Mouse (Mus musculus) kidney, embryonic 14.5 days (tissue): ENCODE data around the gene Adcy6. TPM values are rescaled to one million over a fixed set of nuclear protein-coding genes. Genes with fewer than 3 reads are reported as not detected.

Source experiments
- ATAC-seq: fragments of 200-750 bp; cut with Nextera tagmentation; 2 replicates; pipeline ENCODE4 v1.8.0; 2017; ENCODE audit warnings: moderate number of reproducible peaks, mild to moderate bottlenecking, moderate TSS enrichment, moderate library complexity; ENCODE audit not compliant: low FRiP score, low TSS enrichment
- H3K27ac ChIP-seq: fragments of 300-500 bp; sonication (generic); 2 replicates; pipeline ENCODE4 v1.5.1; 2014; ENCODE audit warnings: low read depth, mild to moderate bottlenecking, low read length, moderate library complexity, mixed read lengths
- H3K27me3 ChIP-seq: fragments of 300-500 bp; sonication (generic); 2 replicates; pipeline ENCODE4 v1.6.1; 2014; ENCODE audit warnings: mild to moderate bottlenecking, low read length; ENCODE audit not compliant: control insufficient read depth, insufficient read depth
- H3K36me3 ChIP-seq: fragments of 300-500 bp; sonication (generic); 2 replicates; pipeline ENCODE4 v1.6.1; 2014; ENCODE audit warnings: low read length, mixed read lengths; ENCODE audit not compliant: control insufficient read depth, insufficient read depth
- H3K4me1 ChIP-seq: fragments of 300-500 bp; sonication (generic); 2 replicates; pipeline ENCODE4 v1.6.1; 2014; ENCODE audit warnings: low read length, mixed read lengths; ENCODE audit not compliant: control insufficient read depth, insufficient read depth
- H3K4me2 ChIP-seq: fragments of 300-500 bp; sonication (generic); replicated peaks from 2 replicates; pipeline ENCODE4 v1.6.1; 2014; ENCODE audit warnings: low read depth, mild to moderate bottlenecking, low read length
- H3K4me3 ChIP-seq: fragments of 300-500 bp; sonication (generic); 2 replicates; pipeline ENCODE4 v1.5.1; 2014; ENCODE audit warnings: mild to moderate bottlenecking, low read length
- H3K9ac ChIP-seq: fragments of 300-500 bp; sonication (generic); 2 replicates; pipeline ENCODE4 v1.6.1; 2014; ENCODE audit warnings: low read depth, mild to moderate bottlenecking, low read length, moderate library complexity
- H3K9me3 ChIP-seq: fragments of 300-500 bp; sonication (generic); 2 replicates; pipeline ENCODE4 v1.6.1; 2016; ENCODE audit warnings: low read length; ENCODE audit not compliant: control insufficient read depth
- WGBS: fragments of 180-500 bp; shearing (Covaris S2); extraction: QIAGEN DNeasy Blood & Tissue Kit; methylation state at CpG from one replicate; pipeline ENCODE4 v1.1.7; 2014; 5-methylcytosine and 5-hydroxymethylcytosine counted together
- polyA plus RNA-seq: library from polyadenylated mRNA; unstranded; fragments of >200 nt; fragmentation: Nextera tagmentation; extraction: Ambion mirVana; gene quantifications from 2 replicates; pipeline ENCODE4 v1.2.1, GENCODE M21; 2014

Gene Adcy6
- polyA plus RNA-seq, 1 experiment from 2014 or later: 26.2 TPM

DNA sequence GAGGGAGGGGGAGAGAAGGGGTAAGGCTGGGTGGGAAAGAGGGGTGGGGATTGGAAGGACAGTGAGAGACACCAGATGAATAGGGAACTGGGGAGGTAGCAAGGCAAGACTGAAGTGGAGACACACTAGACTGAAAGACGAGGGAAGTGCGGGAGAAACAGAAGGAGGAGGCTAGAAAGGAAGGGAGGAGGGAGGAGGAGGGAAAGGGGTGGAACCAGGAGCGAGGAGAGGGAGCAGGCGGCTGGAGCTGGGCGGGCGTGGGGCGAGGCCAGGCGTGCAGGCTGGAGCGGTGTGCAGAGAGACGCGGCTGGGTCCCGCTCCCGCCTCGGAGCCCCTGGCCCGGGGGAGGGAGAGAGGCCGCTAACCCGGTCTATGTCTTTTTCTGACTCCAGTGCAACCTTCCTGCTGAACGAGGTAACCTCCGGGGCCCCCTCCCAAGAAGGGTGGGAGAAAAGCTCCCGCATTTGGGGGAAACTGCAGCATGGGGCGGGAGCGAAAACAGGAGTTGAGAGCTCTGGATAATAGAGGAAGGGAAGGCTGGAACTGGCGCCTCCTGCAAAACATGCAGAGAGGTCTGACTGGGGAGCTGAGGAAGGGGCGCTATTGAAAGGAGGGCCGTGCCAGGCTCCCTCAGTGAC is 22.4 kb upstream of the Adcy6 start:
- Histone ChIP-seq H3K27ac (peak overlapping the region; percentile 75), H3K9ac (peak overlapping the region; percentile 63), H3K27me3 (peaks cover 7% of the 10 kb centered on the region; the same call in 1 of the 2 replicates), H3K4me1 (peaks cover 51% of the 10 kb centered on the region), H3K9me3 (no peaks in the 10 kb centered on the region), H3K36me3 (no peaks in the 10 kb centered on the region), H3K4me2 (peak overlapping the region; percentile 95), H3K4me3 (peak overlapping the region; percentile 92)
- WGBS: under 1% methylated on average over 24 of the region's 25 CpGs
- ATAC-seq: peak; percentile 68

DNA sequence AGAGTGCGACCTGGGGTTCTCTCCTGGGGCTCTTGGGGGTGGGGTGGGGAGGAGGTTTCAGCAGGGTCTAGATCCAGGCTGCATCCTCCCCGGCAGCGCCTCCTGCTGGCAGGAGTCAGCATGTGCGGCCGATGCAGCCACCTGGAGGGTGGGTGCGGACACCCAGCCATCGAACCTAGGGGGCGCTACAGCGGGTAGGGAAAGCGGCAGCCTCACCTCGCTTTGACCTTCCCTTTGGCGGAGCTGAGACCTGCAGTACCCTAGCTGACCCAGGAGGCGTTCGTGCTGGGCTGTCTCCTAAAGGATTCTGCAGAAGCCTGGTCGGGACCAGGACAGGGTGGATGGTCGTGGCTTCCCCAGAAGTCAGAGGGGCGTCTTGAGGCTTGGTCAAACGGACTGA is 21.6 kb upstream of the Adcy6 start:
- Histone ChIP-seq H3K4me3 (peak overlapping the region; percentile 92), H3K9me3 (no peaks in the 10 kb centered on the region), H3K4me1 (peaks cover 56% of the 10 kb centered on the region), H3K27ac (no peak overlapping the region), H3K9ac (peak overlapping the region; percentile 63; the same call in 1 of the 2 replicates), H3K4me2 (peak overlapping the region; percentile 95), H3K27me3 (peaks cover 7% of the 10 kb centered on the region; the same call in 1 of the 2 replicates), H3K36me3 (no peaks in the 10 kb centered on the region)
- peak; percentile 24 for ATAC-seq
- 0% methylated on average over 18 of the region's 18 CpGs for WGBS

DNA sequence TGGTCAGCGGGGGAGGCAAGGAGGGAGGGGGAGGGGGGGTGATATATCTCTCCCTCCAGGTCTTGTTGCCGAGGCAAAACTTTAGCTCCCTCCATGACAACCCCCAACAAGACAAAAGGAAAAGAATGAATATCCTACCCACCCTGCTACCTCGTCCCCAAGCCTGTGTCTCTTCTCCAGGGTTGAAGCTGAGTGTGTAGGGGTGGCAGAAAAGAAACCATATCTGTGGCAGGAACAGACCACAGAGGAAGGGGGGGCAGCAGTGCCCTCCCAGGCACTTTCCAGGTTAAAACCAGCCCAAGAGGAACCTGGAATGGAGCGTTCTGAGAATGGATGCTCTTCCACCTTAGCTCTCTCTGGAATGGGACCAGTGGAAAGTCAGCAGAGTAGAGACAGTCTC is 20.7 kb upstream of the Adcy6 start, which contains the start of gene Cacnb3:
Gene Cacnb3 (plus strand): TSS at position 301 of the 400 bp plus-strand sequence.
- H3K4me3 ChIP-seq: peak within 1 kb of the TSS; percentile 92
- peaks cover 54% of the 10 kb centered on the region for H3K4me1 ChIP-seq
- H3K27me3 ChIP-seq: peaks cover 7% of the 10 kb centered on the region; the same call in 1 of the 2 replicates
- H3K27ac ChIP-seq: no peak within 1 kb of the TSS
- peak within 1 kb of the TSS; percentile 63; the same call in 1 of the 2 replicates for H3K9ac ChIP-seq
- H3K36me3 ChIP-seq: no peaks in the 10 kb centered on the region
- no peak for ATAC-seq
- peak within 1 kb of the TSS; percentile 95 for H3K4me2 ChIP-seq
- H3K9me3 ChIP-seq: no peaks in the 10 kb centered on the region
- WGBS: 29% methylated on average over 4 of the region's 4 CpGs

DNA sequence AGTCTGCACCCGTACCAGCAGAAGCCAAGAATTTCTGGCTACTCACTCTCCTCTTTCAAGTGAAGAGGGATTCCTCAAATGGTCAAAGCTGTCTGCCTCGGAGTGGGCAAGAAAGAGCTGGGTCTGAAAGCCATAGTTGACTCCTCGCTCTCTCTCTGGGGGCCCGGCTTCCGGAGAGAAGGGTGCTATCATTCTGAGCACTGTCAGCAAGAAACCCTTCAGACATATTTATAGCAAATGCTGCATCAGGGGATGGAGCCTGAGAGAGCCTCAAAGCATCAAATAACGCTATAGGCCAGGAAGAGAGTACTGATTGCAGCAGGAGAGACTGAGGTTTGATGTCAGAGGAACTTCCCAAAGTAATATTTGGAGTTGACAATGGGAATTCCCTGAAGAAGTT is 19.6 kb upstream of the Adcy6 start:
- peaks cover 49% of the 10 kb centered on the region for H3K4me1 ChIP-seq
- 16% methylated on average over 6 of the region's 6 CpGs for WGBS
- no peaks in the 10 kb centered on the region for H3K36me3 ChIP-seq
- peaks cover 7% of the 10 kb centered on the region; the same call in 1 of the 2 replicates for H3K27me3 ChIP-seq
- peak overlapping the region; percentile 20; the same call in 1 of the 2 replicates for H3K27ac ChIP-seq
- H3K4me2 ChIP-seq: no peak overlapping the region; the same call in 1 of the 2 replicates
- H3K9me3 ChIP-seq: no peaks in the 10 kb centered on the region
- no peak overlapping the region for H3K4me3 ChIP-seq
- 0 out of 2 replicates have a peak overlapping the region, but pooled peaks have one; percentile 31 for H3K9ac ChIP-seq
- ATAC-seq: no peak

DNA sequence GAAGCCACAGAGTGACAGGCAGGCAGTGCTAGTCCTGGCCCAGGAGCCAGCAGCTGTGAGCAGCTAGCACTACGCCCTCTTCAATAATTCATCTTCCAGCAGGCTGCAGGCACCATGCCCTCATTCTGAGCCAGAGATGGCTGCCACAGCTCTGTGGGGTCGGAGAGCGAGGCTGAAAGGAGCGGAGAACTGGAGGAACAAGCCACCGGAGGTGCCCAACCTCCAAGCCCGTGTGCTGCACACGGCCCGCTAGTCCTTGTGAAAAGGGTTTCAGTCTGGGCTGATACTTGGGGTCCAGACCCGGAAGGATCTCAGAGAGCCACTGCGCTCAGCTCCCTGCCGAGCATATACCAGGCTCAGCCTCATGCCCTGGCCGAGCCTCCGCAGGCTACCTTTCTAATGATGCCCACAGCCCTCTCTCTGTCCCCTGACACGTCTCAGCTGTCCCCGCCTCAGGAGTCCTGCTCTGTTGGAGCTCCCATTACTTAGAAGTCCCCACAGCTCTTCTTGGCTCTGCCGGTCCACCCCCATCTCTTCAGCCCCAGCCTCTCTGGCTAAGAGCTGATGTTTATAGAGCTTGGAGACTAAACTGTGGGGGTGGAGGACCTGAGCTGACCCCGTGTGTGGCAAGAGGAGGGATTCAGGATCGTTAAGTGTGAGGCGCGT is 18.8 kb upstream of the Adcy6 start:
- peaks cover 49% of the 10 kb centered on the region for H3K4me1 ChIP-seq
- peak overlapping the region; percentile 20; the same call in 1 of the 2 replicates for H3K27ac ChIP-seq
- 0 out of 2 replicates have a peak, but pooled peaks cover 5% of the 10 kb centered on the region for H3K9me3 ChIP-seq
- H3K4me3 ChIP-seq: peak overlapping the region; percentile 6
- H3K9ac ChIP-seq: peak overlapping the region; percentile 31; the same call in 1 of the 2 replicates
- peaks cover 7% of the 10 kb centered on the region; the same call in 1 of the 2 replicates for H3K27me3 ChIP-seq
- no peaks in the 10 kb centered on the region for H3K36me3 ChIP-seq
- no peak for ATAC-seq
- H3K4me2 ChIP-seq: peak overlapping the region; percentile 38
- 7% methylated on average over 20 of the region's 20 CpGs for WGBS

DNA sequence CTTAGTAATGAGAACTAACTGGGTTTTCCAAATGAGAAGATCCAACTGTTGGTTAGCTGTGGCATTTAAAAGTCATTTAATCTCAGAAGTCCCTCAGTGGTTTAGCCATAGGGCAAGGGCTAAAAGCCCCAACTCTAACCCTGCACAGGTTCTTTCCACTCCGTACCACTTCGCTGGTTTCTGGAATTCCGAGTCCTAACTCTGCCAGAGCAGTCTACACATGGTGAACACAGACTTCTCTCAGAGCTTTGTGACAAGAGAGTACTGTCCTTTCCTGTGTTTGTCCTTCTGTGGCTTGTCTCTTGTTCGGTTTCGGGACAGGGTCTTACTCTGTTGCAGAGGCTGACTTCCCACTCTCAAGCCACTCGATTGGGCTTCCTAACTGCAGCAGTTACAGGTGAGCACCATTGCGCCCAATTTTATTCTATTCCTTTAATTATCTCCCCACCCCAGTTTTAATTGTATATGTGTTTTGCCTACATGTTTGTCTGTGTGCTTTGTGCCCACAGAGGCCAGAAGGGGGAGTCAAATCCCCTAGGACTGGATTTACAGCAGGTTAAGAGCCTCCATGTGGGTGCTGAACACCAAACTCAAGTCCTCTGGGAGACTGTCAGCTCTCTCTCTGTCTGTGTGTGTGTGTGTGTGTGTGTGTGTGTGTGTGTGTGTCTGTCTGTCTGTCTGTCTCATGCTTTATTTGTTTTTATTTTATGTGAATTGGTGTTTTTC is 16.8 kb upstream of the Adcy6 start:
- H3K4me1 ChIP-seq: peaks cover 33% of the 10 kb centered on the region
- ATAC-seq: no peak
- peaks cover 7% of the 10 kb centered on the region; the same call in 1 of the 2 replicates for H3K27me3 ChIP-seq
- 0 out of 2 replicates have a peak, but pooled peaks cover 5% of the 10 kb centered on the region for H3K9me3 ChIP-seq
- no peaks in the 10 kb centered on the region for H3K36me3 ChIP-seq
- no peak overlapping the region for H3K4me2 ChIP-seq
- no peak overlapping the region for H3K9ac ChIP-seq
- 51% methylated on average over 7 of the region's 7 CpGs for WGBS
- H3K27ac ChIP-seq: no peak overlapping the region
- no peak overlapping the region for H3K4me3 ChIP-seq

DNA sequence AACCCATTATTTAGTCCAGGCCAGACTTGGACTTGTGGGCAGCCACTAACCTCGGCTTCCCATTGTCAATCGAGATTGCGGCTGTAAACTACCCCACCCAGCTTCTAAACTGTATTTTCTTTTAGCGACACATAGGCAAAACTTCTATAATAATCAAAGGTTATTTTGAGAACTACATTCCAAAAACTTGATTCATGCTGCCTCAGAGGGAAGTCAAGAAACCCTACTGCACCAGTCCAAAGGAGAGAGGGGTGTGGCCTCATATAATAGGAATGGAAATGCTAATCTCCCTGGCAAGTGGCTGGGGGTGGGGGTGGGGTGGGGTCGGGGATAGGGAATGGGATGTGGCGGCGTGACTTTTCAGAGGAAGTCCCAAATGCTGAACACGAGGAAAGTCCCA is 16.2 kb upstream of the Adcy6 start:
- H3K27ac ChIP-seq: no peak overlapping the region
- no peaks in the 10 kb centered on the region for H3K36me3 ChIP-seq
- peaks cover 28% of the 10 kb centered on the region for H3K4me1 ChIP-seq
- WGBS: 6% methylated on average over 8 of the region's 8 CpGs
- H3K9me3 ChIP-seq: 0 out of 2 replicates have a peak, but pooled peaks cover 5% of the 10 kb centered on the region
- H3K27me3 ChIP-seq: peaks cover 2% of the 10 kb centered on the region; the same call in 1 of the 2 replicates
- no peak for ATAC-seq
- H3K9ac ChIP-seq: no peak overlapping the region
- H3K4me3 ChIP-seq: no peak overlapping the region
- no peak overlapping the region for H3K4me2 ChIP-seq

DNA sequence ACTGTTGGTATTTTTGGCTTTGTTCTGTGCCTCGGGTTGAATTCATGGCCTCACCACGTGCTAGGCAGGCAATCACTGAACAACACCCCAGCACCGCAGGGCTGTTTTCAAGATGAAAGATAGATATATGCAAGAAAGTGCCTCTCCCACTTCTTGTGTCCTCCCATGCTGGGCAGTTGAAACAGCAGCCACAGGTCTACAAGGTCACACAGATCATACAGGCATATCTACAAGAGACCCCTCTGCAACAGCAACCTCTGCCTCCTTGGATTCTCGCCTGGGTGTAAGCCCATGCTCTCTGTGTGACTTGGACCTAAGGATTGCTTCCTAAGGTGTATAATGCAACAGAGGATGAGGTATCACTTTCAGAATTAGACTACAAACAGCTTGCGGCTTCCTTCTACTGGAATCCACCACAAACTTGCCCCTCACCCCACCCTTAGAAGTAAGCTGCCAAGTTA is 13.5 kb upstream of the Adcy6 start:
- Histone ChIP-seq H3K36me3 (no peaks in the 10 kb centered on the region), H3K9ac (no peak overlapping the region)

More for the DNA sequence above, 13.5 kb upstream of the Adcy6 start:
- no peak overlapping the region for H3K4me2 ChIP-seq
- 0 out of 2 replicates have a peak, but pooled peaks cover 5% of the 10 kb centered on the region for H3K9me3 ChIP-seq
- no peak overlapping the region for H3K27ac ChIP-seq
- H3K4me3 ChIP-seq: no peak overlapping the region
- no peak for ATAC-seq
- H3K27me3 ChIP-seq: no peaks in the 10 kb centered on the region
- WGBS: 47% methylated on average over 5 of the region's 5 CpGs
- peaks cover 17% of the 10 kb centered on the region for H3K4me1 ChIP-seq
